Mouse (Mus musculus): ENCODE measurements at regions not wholly inside any gene's neighbourhood (a gene's known extent, or its start where the extent isn't known, plus 50 kb on each side); places are given as distances from the start of the nearest gene placed in this dataset.
A peak's percentile ranks its signal among the peaks of the same experiment; 100 is the strongest.

GRCm38 (mm10) chr12:7382455-7382854, 595.0 kb upstream of the Apob start:
- DNase-seq (ENCODE audit: low spot score in 2 of 2), result no peak

- no peak for DNase-seq (ENCODE audit: low spot score in 2 of 2)
These were observed 573.6 kb upstream of the Apob start for GRCm38 (mm10) chr12:7403800-7404199.

GRCm38 (mm10) chr12:7411810-7412209, 565.6 kb upstream of the Apob start:
- peak in 1 of 2 experiments; percentile 5 for DNase-seq (ENCODE audit: low spot score in 2 of 2)

DNA sequence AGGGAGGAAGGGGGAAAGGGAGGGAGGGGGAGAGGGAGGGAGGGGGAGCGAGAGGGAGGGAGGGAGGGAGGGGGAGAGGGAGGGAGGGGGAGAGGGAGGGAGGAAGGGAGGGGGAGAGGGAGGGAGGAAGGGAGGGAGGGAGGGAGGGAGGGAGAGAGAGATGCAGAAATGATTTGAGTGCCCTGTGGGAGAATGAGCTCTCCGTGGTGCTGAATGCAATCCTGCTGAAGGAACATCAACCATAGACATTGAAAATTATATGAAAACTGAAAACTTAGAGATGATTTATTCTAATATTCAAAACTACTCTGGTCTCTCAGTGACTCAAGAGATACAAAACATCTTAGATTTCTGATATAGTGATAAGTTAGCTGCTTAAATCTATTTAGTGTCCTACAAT, 557.2 kb upstream of the Apob start:
- no peak for DNase-seq (ENCODE audit: low spot score in 2 of 2)

- DNase-seq (ENCODE audit: low spot score in 2 of 2), result no peak
These were observed 555.5 kb upstream of the Apob start for GRCm38 (mm10) chr12:7421826-7422540.

DNA sequence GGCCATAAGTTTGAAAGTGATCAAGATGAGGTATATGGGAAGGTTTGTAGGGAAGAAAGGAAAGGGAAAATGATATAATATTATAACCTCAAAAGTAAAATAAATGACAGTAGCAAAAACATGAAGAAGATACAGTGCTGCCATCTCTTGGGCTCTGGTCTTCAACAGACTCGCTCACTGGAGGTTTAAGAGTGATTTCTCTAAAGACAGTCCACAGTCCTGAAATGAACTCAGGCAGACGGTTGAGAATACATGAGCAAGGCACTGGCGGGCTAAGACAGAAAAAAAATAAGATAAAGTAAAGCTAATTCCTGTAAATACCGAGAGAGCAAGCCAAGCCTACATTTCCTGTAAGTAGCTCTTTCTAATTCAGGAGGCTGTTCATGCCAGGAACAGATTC, 546.5 kb upstream of the Apob start:
- no peak for DNase-seq (ENCODE audit: low spot score in 2 of 2)

DNA sequence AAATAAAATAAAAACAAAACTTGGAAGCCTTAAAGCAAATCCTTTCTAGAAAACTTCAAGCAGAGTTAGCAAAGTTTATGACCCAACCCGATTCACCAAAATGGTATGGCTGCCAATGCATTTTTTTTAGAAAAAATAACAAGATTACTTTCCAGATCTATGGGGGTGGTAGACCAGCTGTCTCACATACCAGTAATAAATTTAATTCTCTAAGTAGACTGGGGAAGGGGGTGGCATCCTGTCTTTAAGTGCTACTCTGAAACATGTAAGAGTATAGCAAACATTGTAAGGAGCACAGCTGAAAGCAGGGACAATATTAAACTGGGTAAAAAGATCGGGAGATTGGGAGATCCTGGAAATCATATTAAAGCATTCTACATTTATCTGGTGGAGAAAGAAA, 532.2 kb upstream of the Apob start:
- DNase-seq (ENCODE audit: low spot score in 2 of 2), result no peak

- no peak for DNase-seq (ENCODE audit: low spot score in 2 of 2)
These were observed 526.9 kb upstream of the Apob start for GRCm38 (mm10) chr12:7450506-7450905.

GRCm38 (mm10) chr12:7457036-7457435, 520.4 kb upstream of the Apob start:
- no peak for DNase-seq (ENCODE audit: low spot score in 2 of 2)

DNA sequence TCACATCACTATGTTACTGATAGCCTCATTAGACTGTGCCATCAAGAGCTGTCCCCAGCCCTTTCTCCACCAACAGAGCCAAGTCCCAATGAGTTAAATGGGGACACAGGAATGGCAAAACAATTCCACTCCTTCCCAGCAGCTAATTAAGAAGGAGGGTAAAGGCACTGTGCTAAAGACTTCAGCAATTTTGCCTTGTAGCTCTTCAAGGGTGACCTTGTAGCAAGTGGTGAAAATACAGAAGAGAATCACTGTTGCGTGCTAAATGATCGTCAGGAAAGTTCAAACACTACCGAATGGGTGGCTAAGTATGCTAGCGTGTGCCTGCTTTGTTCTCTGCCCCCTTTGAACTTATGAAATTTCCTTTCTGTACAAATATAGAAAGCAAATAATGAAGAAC, 519.9 kb upstream of the Apob start:
- DNase-seq (ENCODE audit: low spot score in 2 of 2), result no peak

- no peak for DNase-seq (ENCODE audit: low spot score in 2 of 2)
These were observed 512.5 kb upstream of the Apob start for GRCm38 (mm10) chr12:7464947-7465346.

DNA sequence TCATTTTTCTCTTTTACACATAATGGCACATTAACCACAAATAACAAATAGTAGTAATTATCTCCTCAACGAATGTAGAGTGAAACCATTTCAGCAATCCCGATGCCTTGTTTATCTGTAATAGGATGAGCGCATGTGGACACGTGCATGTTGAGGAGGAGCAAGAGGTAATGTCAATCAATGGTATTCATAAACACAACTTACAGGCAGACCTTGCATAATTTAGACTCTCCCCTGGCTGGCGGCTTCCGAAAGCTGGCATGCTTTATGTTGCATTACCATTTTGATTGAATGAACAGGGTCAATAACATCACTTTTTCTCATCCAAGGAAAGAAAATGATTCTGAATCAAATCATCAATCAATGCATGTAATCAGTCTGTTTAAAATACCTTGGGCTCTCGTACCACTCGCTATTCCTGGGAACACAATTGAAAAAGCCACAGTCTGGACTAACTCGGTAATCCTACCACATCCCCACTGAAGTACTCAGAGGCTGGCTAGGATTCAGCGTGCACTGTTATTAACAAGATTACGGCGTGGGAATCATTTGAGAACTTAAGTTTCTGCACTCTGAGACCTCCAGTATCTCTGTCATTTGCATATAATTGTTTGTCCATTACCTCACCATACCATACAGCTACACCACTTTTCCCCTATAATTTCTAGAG, 464.7 kb upstream of the Apob start:
- no peak for DNase-seq (ENCODE audit: low spot score in 2 of 2)

- no peak for DNase-seq (ENCODE audit: low spot score in 2 of 2)
These were observed 440.1 kb upstream of the Apob start for GRCm38 (mm10) chr12:7537389-7537788.

DNA sequence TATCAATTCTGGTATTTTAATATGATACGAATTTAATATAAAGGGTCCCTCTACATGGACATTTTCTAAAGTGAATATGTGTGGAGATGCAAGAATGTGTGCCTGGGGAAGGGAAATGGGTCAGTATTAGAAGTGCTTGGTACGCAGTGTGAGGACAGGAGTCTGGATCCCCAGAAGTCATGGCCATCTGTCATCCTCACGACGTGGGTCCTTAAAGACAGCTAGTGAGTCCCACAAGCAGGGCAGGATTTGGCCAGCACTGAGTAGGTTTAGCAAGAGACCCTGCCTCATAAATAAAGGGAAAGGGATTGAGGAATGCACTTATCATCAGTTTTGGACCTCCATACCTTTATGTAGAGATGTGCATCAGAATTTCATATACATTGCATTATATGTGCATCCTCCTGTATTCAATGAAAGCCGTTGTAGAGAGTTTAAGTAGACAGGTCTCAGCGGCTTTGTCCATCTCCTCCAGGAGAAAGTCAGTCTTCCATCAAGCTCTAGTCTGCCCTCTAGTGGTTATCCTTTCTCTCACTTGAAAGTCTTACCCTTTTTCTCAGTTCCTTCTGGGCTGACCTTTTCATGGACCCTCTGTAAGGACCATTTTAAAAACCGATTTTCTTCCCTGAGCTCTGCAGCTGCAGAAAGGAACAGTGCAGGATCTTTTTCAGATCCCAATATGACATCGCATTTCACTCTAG, 434.0 kb upstream of the Apob start:
- DNase-seq (ENCODE audit: low spot score in 2 of 2), result peak in 1 of 2 experiments; percentile 43

GRCm38 (mm10) chr12:7548759-7549158, 428.7 kb upstream of the Apob start:
- DNase-seq (ENCODE audit: low spot score in 2 of 2), result no peak

GRCm38 (mm10) chr12:7560245-7560644, 417.2 kb upstream of the Apob start:
- peak in 1 of 2 experiments; percentile 16 for DNase-seq (ENCODE audit: low spot score in 2 of 2)

GRCm38 (mm10) chr12:7576081-7576480, 401.4 kb upstream of the Apob start:
- no peak for DNase-seq (ENCODE audit: low spot score in 2 of 2)

GRCm38 (mm10) chr12:7587501-7587900, 389.9 kb upstream of the Apob start:
- DNase-seq (ENCODE audit: low spot score in 2 of 2), result no peak

- DNase-seq (ENCODE audit: low spot score in 2 of 2), result no peak
These were observed 366.0 kb upstream of the Apob start for GRCm38 (mm10) chr12:7611272-7612092.

- DNase-seq (ENCODE audit: low spot score in 2 of 2), result no peak
These were observed 340.9 kb upstream of the Apob start for GRCm38 (mm10) chr12:7636417-7637175.

DNA sequence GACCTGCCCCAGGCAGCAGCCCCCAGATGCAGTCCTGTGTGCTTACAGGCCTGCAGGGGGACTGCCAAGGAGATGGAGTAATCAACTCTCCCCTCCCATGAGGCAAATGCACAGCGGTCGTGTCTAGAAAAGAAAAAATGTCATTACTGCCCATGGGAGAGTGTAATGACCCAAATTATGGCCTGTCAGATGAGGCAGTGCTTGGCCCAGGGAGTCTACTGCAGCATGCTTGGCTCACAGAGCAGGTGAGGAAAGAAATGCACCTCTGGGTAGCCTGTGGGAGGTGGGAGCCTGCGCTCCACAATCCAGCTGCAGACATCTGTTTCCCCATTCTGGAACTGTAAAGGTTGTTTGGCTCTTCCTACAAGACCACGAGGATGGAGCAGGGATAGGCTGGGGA, 339.8 kb upstream of the Apob start:
- DNase-seq (ENCODE audit: low spot score in 2 of 2), result no peak
